Mouse (Mus musculus): ENCODE results near the gene Ankfn1.

- TF ChIP-seq GATA1 (IDR thresholded peaks at IDR 0.05; ENCODE audit: low read length): no peak
- no peak for TF ChIP-seq TAL1 (IDR thresholded peaks at IDR 0.05; ENCODE audit: low read length)
Measured at GRCm38 (mm10) chr11:89452862-89453261, 324.6 kb downstream of the Ankfn1 start.

Measured in erythroblast, embryonic 14.5 days (primary cell).